Mouse (Mus musculus) forelimb bud, embryonic 11.5 days (tissue): ENCODE measurements around the gene Kctd6.
"Not testable (repeated sequence)": the region's sequence is repeated elsewhere in the genome, so short reads cannot be mapped to it uniquely, and the experiment has no call there.

Experiments
- DNase-seq: peaks from one replicate; pipeline ENCODE4 v3.0.0-alpha.2; 2012; ENCODE audit warnings: low read depth, low spot score

Kctd6 gene

GRCm38 (mm10) chr14:8213803-8214224 is at the start of gene Kctd6:
Kctd6 (plus strand) TSS chr14:8214140.
- peak; percentile 96 for DNase-seq

DNA sequence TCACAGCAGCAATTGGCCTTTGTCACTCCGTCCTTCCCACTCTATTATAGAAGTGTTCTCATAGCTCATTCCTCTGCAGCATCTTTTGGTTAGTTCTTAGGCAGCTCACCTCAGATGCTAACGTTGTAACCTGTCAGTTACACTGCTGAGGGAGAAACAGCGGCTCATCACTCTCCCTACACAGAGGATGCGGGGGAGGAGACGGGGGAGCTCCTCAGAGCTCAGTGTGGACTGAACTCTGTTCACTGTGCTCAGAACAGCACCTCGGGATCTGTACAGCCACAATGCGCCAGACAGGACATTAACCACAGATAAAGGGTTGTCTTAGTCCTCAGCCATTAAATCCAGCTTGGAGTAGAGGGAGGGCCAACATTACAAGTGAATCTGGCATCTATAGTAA is 49.5 kb upstream of the Kctd6 start:
- DNase-seq = no peak

DNA sequence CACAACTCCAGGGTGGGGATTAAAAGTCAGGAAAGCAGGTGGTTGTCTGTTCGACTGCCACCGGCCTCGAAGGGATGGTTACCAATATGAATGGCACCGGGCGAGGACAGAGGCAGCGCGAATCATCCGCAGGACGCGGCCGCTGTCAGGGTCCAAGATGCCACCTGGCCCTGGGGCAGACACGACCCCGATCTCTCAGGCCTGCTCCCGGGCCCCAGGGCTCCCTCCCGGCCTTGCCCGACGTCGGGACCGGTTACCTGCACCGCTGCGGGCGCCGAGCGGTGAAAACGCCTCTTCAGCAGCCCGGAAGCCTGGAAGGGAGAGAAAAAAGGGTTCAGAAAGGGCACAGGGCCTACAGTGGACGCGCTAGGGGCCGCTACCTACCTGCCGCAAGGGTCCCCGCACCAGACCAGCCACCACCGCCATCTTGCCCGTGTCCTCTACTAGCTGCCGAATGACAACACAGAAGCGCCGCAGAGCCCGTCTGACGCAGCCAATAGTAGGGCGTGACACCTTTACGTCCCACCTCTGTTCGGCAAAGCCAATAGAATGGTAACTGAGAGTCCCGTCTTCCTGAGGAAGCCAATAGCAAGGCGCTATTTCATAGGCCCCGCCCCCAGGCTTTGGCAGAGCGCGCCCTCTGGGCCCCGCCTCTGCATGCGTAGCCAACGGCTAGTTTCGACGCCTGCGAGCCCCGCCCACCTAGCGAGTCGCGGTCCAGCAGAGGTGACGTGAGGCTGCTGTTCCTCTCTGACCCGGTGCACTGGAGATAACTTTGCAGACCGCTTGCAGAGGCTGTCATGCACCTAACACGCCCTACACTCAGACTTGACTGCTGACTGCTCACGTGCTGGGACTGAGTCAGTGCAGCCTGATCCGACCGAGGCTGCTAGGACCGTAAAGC is 41.2 kb upstream of the Kctd6 start, which contains the start of gene Pdhb:
TSS of gene Pdhb (minus strand) at position 519 of the 904 bp plus-strand sequence.
- DNase-seq = peak; percentile 98

GRCm38 (mm10) chr14:8173542-8174250 is 40.2 kb upstream of the Kctd6 start:
- DNase-seq = not testable (repeated sequence)

- no peak for DNase-seq
Measured at GRCm38 (mm10) chr14:8174634-8175033, 39.3 kb upstream of the Kctd6 start.

GRCm38 (mm10) chr14:8176251-8176650 is 37.7 kb upstream of the Kctd6 start:
- DNase-seq = no peak

DNA sequence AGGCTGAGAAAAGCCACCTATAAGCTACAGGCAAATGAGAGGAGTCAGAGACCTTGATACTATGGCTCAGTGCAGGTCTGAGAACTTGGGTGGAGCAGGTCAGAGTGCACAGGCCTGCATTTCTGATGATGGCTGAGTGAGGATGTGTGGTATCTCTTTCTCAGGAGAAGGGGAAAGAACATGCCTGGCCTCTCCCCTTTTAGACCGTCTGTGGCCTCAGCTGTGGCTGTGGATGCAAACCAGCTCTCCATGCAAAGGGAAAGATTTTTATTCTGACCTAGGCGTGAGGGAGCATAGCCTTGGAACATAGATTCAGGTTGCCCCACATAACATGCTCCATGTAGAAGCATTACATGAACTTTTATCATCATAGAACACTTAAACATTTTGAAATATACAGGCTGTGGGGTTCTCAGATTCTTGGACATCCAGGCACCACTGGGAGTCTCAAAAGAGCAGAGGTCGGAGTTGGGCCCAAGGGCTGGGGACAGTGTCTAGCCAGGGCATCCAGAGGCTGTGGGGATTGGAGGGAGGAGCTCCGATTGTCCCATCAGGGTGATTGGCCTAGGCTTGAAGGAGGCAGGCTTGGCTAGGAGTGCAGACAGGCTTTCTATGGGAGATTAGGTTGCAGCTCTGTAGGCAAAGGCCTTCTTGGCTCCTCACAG is 33.4 kb upstream of the Kctd6 start:
- DNase-seq = no peak

GRCm38 (mm10) chr14:8183330-8183729 is 30.6 kb upstream of the Kctd6 start:
- no peak for DNase-seq

- no peak for DNase-seq
Measured at GRCm38 (mm10) chr14:8186278-8187045, 27.5 kb upstream of the Kctd6 start.

GRCm38 (mm10) chr14:8190556-8190955 is 23.4 kb upstream of the Kctd6 start:
- no peak for DNase-seq

- no peak for DNase-seq
Measured at GRCm38 (mm10) chr14:8191331-8191965, 22.5 kb upstream of the Kctd6 start.

DNA sequence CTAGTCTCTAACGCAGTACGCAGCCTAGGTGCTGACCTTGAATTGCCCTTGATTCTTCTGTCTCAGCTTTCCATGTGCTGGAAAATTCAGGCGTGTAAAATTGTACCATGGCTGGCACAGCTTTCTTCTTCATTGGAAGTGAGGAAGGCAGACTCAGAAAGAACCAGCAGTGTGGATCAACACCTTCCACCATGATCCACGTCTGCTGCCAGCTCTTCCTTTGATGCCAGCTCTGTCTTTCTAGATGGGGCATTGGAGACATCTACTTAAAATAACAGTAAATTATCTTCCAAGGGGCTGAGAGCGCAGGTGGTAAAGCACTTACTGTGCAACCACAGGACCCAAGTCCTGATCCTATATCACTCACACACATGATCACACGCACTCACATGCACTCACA is 21.2 kb upstream of the Kctd6 start:
- no peak for DNase-seq

GRCm38 (mm10) chr14:8200769-8201168 is 13.2 kb upstream of the Kctd6 start:
- no peak for DNase-seq

GRCm38 (mm10) chr14:8201715-8202114 is 12.2 kb upstream of the Kctd6 start:
- no peak for DNase-seq

DNA sequence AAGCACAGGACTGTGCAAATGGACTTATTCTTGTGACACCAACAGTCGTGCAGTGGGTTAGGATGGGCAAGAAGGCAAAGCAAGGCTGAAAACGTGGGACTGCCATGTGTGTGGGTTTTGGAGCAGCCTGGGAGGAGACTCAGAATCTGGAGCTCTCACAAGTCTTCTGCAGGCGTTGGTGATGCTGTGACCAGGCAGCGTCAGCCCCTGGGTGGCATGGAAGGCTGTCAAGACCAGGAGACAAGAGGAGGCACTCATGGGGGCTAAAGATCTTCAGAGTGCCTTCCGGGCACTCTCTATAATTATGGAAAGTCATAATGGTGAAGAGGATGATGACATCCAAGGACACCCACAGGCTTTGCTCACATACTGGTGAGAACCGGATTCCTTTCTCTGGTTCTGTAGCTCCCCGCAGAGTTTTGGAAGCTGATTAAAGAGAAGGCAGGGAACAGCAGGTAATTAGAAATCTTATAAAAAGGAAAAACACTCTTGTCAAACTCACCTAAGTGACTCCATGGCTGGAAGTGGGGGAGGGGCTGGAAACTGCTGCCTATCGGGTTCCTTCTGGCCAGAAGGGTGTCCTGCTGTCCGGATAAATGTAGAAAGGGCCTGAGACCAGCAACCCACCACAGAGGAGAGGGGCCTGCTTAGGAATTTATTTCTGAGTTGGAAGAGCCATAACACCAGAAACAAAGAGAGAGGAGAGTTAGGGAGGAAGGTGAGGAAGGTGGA is 7.6 kb upstream of the Kctd6 start:
- no peak for DNase-seq

DNA sequence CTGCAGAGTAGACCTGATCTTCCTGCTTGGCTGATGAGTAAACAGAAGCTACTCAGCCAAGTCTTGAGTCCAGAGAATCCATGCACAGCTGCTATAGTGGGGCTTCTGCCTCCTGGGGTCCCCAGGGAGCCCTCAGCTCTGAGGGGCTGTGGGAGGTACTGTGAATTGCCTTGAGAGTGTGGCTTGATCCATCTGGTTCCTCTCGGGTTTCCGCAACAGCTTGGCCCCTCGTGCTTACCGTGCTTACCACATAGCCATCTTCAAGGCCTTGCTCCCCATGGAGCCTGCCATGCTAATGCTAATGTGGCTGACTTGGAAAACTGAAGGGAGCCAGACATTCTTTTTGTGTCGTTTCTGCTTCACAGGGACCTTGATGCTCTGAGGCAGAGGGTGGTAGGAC is 6.8 kb upstream of the Kctd6 start:
- no peak for DNase-seq

- no peak for DNase-seq
Measured at GRCm38 (mm10) chr14:8207543-8207942, 6.4 kb upstream of the Kctd6 start.

- DNase-seq = no peak
Measured at GRCm38 (mm10) chr14:8208876-8209275, 5.1 kb upstream of the Kctd6 start.

GRCm38 (mm10) chr14:8209896-8210295 is 4.0 kb upstream of the Kctd6 start:
- DNase-seq = no peak

DNA sequence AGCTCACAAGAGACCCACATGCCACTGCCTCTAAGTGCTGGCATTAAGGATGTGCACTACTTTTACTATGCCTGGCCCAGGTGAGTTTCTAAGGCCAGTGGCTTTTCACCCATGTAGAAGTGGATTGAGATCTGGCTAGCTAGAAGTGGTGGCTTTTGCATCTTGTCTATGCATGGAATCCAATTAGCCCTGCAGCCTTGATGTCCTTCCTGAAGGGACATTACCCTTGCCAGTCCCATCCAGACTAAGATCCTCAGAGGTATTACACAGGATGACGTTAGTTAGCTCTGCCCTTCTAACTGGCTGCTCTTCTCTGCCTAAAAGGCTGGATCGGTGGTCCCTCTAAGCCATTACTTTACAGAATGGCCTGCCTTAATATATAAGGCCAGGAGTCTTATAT is 944 bp upstream of the Kctd6 start:
- no peak for DNase-seq
